Mouse (Mus musculus): ENCODE data around the gene Fhl3.
"Not testable (repeated sequence)": the region's sequence is repeated elsewhere in the genome, so short reads cannot be mapped to it uniquely, and the experiment has no call there.

The Fhl3 gene

DNA sequence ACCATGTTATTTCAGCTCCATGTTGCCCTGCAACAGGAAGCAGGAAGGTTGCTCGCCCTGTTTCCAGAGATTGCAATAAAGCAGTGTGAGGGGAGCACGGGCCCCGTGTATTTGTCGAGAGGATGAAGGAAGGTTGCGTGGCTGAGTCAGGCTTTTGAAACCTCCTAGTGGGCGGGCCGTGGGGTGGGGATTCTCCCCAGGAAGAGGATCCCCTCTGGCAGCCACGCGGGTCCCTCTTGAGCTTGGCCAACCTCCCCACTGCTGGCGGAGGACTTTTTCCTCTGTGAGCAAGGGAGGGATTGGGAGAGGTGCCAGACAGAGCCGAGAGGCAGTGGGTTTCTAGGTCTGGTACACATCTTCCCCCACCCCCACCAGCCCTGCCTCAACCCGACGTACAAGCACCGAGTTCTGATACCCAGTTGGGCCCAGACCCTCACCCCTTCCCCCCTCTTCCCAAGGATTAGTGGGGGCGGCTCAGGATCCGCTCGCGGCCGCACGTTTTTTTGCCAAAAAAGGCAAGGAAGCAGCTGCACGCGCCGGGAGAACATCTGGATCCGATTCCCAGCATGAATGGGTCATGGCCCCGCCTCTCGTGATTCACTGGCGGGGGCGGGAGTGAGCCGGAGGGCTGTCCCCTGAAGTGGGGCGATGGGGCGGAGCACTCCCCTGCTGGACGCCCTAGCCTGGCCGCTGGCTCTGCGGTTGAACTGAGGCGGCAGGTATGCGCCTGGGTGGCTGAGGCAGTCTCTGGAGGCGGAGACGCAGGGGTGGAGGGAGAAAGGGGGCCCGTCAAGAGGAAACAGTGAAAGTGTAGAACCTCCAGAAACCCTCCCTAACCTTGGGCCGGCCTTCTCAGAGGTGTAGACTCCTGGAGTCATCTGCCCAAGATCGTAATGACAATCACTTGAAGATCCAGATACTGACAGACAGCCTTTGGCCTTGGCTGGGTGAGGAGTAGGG lies 8.3 kb downstream of the Fhl3 start:
- DNase-seq (ENCODE audit: low read depth, low spot score), result peak; percentile 98

DNA sequence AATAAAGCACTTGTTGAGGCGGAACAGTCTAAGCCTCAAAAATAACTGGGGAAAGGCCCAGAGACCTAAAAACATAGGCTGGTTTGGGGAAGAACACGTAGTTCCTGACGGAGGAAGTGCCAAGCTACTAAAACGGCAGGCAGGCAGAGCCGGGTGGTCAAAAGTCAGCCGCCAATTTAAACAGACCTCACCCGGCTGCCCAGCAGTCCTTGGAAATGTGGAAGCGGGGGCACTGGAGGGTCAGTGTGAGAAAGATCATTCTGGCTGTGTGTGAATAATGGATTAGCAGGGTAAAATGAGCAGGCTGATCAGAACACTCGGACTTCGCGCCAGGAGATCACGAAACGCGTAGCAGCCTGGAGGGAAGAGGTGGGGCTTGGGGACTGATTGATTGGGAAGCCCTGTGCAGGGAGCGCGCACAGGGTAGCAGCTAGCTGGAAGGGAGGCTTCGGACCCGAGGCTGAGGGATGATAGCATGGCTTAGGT lies 9.5 kb downstream of the Fhl3 start:
- DNase-seq (ENCODE audit: low read depth, low spot score), result peak; percentile 82

DNA sequence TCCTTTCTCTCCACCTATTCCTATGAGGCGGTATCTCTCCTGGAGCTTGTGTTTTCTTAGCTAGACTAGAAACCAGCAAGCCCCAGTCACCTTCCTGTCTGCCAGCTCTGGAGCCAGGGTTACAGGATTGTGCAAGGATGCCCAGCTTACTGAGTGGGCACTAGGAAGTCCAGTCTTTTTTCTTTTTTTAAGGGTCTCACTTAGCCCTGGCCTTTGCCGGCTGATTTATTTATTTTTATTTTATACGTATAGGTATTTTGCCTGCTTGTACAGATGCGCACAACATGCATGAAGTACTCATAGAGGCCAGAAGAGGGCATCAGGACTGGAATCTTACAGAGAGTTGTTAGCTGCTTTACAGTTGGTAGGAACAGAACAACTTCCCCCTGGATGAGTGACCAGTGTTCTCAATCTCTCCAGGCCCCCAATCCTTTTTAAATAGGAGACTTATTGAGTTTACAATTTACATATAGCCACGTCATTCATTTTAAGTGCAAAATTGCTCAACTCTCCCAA lies 10.3 kb downstream of the Fhl3 start:
- DNase-seq (ENCODE audit: low read depth, low spot score), result peak; percentile 79

DNA sequence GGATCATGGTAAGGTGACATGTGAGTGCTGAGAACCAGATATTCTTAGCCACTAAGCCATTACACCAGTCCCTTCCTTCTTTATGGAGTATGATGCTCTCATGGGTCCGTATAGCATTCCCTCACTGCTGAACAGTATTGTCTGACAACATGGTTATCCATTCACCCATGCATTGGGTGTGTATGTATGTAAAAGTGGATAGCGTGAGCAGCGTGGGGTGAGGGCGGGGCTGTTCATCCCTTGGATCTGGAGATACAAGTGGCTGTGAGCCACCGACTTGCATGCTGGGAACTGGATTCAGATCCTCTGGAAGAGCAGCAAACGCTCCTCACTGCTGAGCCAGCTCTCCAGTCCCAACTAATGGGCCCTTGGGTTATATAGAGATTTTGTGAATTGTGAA lies 12.1 kb downstream of the Fhl3 start:
- DNase-seq (ENCODE audit: low read depth, low spot score), result no peak

DNA sequence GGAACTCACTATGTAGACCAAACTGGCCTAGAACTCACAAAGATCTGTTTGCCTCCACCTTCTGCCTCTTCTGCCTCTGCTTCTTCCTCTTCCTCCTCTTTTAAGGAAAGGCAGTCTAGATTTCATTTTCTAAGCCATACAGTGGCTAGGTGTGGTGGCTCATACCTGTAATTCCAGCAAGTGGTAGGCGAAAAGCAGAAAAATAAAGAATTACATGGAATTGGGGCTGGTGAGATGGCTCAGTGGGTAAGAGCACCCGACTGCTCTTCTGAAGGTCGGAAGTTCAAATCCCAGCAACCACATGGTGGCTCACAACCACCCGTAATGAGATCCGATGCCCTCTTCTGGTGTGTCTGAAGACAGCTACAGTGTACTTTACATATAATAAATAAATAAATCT lies 13.3 kb downstream of the Fhl3 start:
- DNase-seq (ENCODE audit: low read depth, low spot score), result not testable (repeated sequence)

DNA sequence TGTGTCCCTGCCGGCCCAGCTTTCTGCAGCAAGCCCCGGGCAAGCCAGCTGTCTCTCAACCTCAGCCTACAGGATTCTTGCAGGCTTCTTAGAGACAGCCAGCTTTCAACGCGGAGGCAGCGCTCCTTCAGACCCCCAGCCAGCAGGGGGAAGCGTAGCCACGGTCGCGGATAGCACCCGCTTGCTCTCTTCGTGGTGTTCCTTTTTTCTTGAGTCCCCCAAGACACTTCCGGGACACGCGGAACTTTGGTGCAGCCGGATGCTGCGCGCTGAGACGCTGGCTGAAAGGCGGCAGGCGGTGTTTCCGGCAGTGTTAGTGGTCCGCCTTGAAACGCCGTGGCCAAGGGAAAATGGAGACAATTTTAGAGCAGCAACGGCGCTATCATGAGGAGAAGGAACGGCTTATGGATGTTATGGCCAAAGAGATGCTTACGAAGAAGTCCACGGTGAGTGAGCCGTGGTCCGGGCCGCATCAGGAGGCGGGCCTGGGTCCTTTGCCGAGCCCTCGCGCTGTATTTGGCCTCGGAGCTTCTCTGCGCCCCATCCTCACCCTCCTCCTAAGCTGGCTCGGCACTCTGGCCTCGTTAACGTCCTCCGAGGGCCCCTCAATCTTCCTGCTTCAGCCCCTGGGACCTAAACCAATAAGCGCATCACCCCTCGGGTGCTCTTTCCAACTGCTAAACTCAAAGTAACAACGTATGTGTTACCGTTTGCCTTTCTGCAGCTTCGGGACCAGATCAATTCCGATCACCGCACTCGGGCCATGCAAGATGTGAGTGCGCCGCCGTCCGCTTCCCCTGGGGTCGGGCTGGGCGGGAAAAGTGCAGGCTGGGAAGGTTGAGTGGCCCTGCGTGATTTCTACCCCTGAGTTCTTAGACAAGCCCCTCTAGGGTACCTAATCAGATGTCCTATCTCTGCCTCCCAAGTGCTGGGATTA lies 14.3 kb downstream of the Fhl3 start, which contains the start of gene Sf3a3:
Sf3a3 (plus strand) TSS at position 232 of the 937 bp plus-strand sequence.
- peak; percentile 98 for DNase-seq (ENCODE audit: low read depth, low spot score)

DNA sequence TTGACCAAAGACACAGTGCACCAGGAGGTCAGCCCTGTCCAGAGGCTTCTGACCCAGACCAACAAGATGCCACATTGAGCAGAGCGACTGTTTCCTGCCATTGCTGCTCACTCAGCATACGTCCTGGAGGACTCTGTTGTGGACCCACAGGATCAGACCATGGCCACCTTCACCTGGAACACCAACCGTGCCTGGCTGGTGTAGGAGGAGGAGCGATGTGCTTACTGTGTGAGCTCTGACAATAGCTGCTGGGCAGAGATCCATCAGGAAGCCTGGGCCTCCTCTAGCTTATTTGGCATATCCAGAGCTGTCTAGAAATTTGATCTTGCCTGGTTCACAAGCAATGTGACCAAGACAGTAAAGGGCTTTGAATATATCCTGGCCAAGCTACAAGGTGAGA lies 18.6 kb downstream of the Fhl3 start:
- DNase-seq (ENCODE audit: low read depth, low spot score), result no peak

DNA sequence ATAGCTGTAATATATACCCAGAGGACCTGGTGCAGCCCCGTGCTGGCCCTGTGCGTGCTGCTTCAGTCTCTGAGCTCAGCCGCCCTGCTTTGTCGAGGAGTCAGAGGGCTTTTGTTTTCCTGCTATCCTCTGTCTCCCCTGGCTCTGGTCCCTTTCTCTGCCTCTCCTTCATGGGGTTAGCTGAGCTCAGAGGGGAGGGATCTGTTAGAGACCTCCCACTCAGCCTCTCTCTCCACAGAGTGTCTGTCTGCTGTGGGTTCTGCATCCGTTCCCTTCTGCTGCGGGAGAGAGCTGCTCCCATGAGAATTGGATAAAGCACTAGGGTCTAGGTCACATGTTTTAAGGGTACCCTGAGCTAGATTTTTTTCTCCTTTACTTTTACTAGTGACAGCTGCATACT lies 25.6 kb downstream of the Fhl3 start:
- no peak for DNase-seq (ENCODE audit: low read depth, low spot score)

DNA sequence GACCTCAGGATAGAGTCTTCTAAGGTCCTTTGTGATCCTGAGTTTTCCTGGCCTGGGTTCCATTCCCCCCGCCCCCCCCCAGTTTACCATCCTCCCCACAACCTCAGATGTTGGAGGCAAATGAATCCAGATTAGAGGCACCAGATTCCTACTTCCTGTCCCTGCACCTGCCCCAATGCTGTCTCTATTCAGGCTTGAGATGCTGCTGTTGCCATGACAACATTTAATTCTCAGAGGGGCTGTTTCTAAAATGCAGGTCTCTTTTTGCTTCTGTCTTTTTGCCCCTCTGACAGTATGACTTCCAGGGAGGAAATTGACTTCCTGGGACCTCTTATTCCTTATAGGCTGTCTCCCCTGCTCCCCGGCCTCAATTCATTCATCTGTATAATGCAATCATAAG lies 36.5 kb downstream of the Fhl3 start:
- no peak for DNase-seq (ENCODE audit: low read depth, low spot score)

DNA sequence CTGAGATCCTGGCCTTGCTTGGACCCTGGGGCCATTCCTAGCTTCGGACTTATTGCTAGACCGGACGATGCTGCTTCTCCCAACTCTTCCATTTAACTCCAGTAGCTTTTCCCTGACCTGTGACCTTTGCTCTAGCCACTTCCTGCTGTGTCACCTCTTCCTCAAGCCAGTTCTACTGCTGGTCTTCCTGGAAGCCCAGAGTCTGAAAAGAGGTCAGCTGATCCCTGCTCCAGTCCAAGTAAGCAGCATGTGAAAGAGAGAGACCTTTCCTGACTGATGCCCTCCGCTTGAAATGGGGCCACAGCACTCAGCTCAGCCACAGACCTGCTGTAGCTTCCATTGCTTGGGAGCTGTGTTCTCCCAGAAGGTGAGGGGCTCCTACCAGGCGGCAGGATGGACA lies 37.0 kb downstream of the Fhl3 start:
- no peak for DNase-seq (ENCODE audit: low read depth, low spot score)

DNA sequence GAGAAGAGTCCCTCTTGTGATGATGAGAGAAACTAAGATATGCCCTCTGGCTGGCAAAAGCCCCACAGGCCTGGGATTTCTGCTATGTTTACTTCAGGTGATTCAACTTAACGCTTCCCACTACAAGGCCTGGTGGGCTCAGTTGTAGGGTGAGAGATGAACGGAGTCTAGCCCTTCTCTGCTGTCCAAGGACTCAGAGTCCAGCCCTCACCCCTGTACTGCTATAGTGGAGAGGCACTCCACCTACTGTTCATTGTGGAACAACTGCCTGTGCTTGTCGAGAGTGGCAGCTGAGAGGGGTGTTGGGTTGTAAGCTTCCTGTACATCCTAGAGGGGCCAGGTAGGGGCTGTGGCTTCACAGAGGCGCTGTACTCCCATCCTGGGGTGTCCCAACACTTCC lies 37.5 kb downstream of the Fhl3 start:
- no peak for DNase-seq (ENCODE audit: low read depth, low spot score)

DNA sequence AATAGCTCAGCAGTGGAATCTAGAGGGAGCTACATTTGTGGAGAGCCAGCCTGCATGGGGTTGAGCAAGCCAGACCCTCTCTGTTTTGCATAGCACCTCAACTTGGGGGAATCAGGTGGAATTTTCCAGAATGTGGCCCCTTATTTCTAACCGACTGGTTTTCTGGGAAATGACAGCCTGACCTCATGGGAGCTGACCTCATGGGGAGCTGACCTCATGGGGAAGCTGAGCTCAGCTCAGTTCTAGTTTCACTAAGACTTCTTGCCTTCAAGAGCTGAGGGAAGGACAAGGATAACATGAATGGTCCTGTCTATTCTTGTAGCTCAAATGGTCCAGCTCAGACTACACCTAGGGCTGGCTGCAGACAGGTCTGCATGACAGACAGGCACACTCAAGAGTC lies 38.3 kb downstream of the Fhl3 start:
- DNase-seq (ENCODE audit: low read depth, low spot score), result no peak

DNA sequence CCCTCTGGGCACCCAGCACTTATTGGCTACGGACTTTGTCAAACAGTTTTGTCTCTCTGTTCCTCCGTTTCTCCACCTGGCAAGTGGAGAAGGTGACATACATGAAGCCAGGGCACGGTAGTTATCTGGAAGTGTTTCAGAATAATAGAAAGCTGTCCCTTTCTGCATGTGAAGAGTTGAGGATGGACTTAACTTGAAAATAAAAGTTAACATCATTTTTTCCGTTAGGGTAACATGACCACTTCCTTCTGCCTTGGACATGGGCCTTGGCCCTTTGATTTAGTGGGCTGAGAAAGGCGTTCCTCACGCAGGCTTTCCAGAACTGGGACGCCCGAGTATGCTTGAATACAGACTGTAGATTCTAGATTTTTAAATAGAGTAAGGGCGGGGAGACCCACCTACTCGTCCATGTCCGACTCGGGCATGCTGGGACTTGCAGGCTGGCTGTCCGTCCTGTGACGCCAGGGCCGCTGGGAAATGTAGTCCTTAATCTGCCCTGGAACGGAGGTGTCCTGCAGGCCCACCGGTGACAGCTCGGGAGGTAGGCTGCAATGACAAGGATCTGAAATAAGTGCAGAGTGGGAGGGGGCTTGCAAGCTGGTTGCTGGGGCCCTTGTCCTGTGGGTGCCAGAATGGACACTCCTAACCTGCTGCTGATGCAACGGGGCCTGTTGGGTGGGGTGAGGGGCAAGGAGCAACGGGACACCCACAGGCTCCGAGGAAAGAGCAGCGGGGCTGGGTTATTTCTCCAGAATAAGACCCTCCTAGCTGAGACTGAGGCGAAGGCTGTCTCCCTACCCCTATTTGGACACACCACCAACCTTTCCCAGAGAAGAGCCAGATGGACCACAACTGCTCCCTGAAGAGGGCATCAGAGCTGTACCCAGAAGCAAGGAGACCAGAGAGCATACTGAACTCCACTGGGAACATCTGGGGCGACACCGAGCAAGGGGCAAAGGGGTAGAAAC lies 41.2 kb downstream of the Fhl3 start, which contains the start of gene Inpp5b:
Inpp5b (plus strand) TSS at position 475 of the 968 bp plus-strand sequence.
- peak; percentile 78 for DNase-seq (ENCODE audit: low read depth, low spot score)

DNA sequence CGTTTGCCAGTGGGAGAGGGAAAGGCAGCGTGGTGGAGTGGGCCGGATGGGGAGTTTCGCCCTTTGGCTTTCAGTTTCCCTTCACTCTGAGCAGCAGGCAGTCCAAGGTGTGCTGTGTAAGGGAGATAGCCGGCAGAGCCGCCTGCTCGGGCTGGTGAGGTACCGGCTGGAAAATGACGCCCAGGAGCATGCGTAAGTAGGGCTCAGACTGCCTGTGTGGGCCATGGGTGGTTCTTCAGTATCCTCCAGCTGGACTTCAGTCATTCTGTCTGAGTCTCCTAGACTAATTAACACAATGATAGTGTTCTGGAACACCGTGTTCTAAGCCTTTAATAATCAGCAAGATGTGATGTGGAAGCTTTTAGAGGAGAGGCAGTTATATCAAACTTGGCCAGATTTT lies 42.3 kb downstream of the Fhl3 start:
- no peak for DNase-seq (ENCODE audit: low read depth, low spot score)

DNA sequence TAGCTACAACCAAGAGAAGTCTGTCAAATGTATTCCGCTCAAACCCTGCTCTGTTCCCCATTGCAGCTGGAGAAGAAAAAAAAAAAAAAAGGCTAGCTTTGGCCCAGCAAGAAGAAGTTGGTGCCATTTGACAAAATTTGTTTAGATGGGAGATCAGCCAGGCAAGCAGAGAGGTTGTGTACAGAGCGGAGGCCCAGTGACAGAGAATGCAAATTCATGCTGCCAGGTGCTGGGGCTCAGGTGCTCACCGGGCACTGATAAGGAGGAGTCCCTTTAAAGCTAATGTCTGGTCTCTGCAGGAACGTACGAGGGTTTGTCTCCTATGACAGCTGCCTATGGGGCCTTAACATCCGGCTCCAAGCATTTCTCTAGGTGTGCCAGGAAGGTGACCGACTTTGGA lies 46.1 kb downstream of the Fhl3 start:
- DNase-seq (ENCODE audit: low read depth, low spot score), result no peak

DNA sequence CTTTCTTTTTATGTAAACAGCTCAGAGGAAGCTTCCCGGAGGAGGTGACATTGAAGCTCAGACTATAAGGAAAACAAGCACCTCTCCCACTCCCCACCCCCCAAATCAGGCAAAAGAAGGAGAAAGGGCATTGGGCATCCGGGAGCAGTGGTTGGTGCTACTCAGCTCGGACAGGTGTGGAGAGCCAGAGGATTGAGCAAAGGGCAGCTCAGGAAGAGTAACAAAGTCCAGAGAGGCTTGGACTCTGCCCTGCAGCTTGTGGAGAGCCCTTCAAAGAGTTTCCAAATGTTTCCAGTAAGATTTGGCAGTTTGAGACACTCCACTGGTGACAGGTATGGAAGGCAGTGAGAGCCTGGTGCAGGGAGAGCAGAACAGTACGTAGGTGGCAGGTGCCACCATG lies 47.4 kb downstream of the Fhl3 start:
- DNase-seq (ENCODE audit: low read depth, low spot score), result no peak

DNA sequence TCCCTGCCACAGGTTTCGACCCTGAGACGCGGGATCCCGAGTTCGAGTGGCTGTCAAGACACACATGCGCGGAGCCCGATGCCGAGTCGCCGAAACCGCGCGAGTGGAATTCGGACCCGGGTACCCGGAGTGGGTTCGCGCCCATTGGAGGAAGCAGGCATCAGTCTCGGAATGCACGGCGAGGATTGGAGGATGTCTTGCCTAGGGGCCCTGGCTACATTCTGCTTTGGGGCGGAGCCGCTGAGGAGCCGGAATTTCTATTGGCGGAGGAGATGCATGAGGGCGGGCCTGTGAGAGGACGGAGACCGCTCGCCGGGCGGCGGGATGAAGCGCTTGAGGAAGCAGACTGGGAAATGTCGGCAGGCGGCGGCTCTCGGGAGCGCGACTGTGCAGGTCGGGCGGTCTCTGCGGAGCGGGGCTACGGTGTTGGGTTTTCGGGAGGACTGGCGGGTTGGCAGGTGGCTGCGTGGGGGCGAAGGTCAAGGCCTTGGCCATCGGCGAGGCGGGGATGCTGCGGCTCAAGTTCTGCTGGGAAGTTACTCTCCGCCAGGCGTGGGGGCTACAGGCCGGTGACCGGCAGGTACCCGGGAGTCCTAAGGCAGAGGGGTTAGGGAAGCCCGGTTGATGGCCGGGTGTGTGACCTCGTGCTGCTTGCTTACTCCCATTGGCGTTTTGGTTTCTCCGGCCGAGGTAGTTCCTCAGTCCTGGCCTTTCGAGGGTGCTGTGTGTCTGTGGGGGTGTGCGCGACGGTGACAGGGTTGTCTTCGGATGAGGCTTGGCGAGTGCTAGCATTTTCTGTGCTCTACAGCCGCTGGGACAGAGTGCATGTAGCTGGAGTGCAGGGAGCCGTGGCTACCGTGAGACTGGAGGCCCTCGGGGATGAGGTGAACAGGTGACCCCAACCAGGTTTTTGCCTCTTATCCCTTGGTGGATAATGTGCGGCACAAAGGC lies 51.1 kb downstream of the Fhl3 start:
- DNase-seq (ENCODE audit: low read depth, low spot score), result peak; percentile 99

DNA sequence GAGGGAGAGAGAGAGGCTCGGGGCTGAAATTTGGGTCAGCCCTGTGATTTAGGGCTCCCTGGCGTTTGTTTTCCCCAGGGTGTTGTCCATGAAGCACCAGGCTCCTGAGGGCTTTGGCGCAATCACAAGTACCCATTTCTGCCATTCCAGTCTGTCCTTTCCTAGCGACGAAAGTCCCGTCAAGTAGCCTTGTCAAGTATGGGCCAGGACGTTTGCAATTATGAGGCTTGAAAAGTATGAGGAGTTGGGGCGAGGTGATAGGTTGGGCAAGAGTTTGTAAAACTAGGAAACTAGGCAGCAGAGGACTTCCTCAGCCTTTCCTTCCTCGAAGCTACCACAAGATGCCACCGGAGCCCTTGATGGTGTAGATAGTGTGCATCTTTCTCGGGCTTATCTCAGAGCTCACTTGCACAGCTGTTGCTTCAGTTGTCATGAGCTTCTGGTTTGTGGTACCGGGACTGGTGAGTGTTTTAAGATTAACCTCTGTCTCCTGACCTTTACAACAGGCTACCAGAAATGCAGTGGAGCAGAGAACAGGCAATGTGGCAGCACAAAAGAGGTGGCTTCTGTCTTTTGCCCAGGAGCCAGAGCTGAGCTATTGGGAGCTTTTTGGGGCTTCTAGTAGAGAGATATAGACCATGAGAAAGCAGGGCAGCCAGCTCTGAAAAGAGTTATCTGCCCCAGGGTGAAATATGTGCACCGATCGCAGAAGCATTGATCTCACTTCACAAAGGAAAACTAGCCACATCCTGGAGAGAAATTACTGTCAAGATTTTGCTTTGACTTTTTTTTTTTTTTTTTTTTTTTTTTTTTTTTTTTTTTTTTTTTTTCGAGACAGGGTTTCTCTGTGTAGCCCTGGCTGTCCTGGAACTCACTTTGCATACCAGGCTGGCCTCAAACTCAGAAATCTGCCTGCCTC lies 52.0 kb downstream of the Fhl3 start:
- no peak for DNase-seq (ENCODE audit: low read depth, low spot score)

All from R1 (cell line).